Mouse (Mus musculus): ENCODE measurements around the gene Mgrn1. TPM values are rescaled to one million over a fixed set of nuclear protein-coding genes. Genes with fewer than 3 reads are reported as not detected.

The Mgrn1 gene
- polyA plus RNA-seq, 2 experiments = 87.7 to 101 TPM

DNA sequence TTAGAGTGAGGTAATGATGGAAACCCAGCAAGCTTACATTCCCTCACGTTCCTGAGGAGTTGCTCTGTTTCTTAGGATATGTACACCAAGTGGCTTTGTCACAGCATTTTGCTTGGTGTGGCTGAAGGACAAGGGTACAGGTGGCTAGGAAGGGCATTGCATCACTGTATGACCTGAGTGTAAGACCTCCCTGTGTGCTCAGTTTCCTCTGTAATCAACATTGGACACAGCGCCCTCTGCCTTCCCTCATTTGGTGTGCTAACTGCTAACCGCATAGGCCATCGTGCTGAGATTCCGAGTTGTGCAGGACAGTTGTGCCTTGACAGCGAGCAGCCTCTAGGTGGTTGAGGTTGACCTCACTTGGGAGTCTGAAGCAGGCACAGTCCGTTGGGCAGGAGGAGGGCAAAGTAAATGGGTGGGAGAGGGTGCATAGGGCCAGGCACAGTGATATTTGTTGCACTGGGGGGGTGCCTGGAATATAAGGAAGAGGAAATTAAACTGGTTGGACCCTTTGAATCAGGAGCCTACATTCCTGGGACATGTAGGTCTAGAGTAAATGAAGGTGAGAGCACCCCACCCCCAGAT, 11.2 kb downstream of the Mgrn1 start:
- Histone ChIP-seq H3K27ac (replicated peaks; ENCODE audit: low read depth, low read length) (no peak overlapping the region), H3K4me3 (replicated peaks; ENCODE audit: low read length) (no peak overlapping the region), H3K4me2 (replicated peaks; ENCODE audit: low read depth, low read length, severe bottlenecking) (no peak overlapping the region), H3K4me1 (ENCODE audit: control insufficient read depth, insufficient read depth, low read length) (no peaks in the 10 kb centered on the region), H3K9me3 (ENCODE audit: control insufficient read depth, low read length) (no peaks in the 10 kb centered on the region), H3K36me3 (ENCODE audit: control insufficient read depth, insufficient read depth, low read length) (peaks cover 3% of the 10 kb centered on the region; the same call in 1 of the 2 replicates), H3K27me3 (ENCODE audit: control insufficient read depth, insufficient read depth, low read length) (no peaks in the 10 kb centered on the region), H3K9ac (ENCODE audit: low read depth, low read length, severe bottlenecking) (no peak overlapping the region)
- TF ChIP-seq POLR2A (IDR thresholded peaks at IDR 0.05; ENCODE audit: borderline replicate concordance, extremely low read depth, insufficient read depth, insufficient read length) = no peak
- no peak for ATAC-seq (ENCODE audit: low FRiP score, low read depth)
- WGBS = 67% methylated on average over 7 of the region's 7 CpGs
- DNase-seq (ENCODE audit: low spot score) = no peak

DNA sequence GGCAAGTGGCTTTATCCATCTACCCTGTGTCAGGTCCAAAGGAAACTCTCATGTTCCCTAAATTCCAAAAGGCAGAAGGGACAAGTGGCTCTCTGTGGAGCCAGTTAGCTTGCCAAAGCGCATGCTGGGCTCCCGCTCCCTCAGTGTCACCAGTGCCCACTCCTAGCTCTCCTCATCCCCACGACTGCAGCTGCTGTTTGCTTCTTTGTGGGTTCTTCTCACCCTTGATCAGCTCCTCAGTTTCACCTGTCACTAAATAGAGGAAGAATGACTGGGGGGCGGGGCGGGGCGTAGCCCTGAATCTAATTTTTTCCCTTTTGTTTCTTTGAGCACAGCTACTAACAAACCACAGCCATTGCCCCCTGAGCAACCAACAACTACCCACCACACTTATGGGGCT, 12.8 kb downstream of the Mgrn1 start:
- no peak overlapping the region for H3K4me2 ChIP-seq (replicated peaks; ENCODE audit: low read depth, low read length, severe bottlenecking)
- TF ChIP-seq POLR2A (IDR thresholded peaks at IDR 0.05; ENCODE audit: borderline replicate concordance, extremely low read depth, insufficient read depth, insufficient read length) = no peak

DNA sequence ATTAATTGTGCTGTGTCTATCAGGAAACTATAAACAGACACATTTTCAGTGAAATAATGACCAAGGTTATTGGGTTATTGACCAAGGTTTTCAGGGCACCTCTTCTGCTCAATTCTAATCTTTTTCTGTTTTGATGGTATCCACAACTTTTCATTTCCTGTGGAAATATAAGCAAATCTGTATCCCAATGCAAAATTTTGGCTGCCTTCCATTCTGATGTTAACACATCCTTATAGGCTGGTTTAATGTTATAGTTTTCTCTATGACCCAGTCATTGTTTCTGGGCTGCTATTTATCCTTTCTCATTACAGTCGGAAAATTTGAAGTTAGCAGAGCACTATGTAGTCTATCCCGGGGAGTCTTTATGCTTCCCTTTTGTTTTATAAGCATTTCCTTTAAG, 13.7 kb downstream of the Mgrn1 start:
- Histone ChIP-seq H3K4me3 (replicated peaks; ENCODE audit: low read length) (no peak overlapping the region), H3K27me3 (ENCODE audit: control insufficient read depth, insufficient read depth, low read length) (no peaks in the 10 kb centered on the region), H3K36me3 (ENCODE audit: control insufficient read depth, insufficient read depth, low read length) (no peaks in the 10 kb centered on the region), H3K9ac (ENCODE audit: low read depth, low read length, severe bottlenecking) (no peak overlapping the region), H3K27ac (replicated peaks; ENCODE audit: low read depth, low read length) (no peak overlapping the region), H3K9me3 (ENCODE audit: control insufficient read depth, low read length) (no peaks in the 10 kb centered on the region), H3K4me1 (ENCODE audit: control insufficient read depth, insufficient read depth, low read length) (no peaks in the 10 kb centered on the region), H3K4me2 (replicated peaks; ENCODE audit: low read depth, low read length, severe bottlenecking) (no peak overlapping the region)
- TF ChIP-seq POLR2A (IDR thresholded peaks at IDR 0.05; ENCODE audit: borderline replicate concordance, extremely low read depth, insufficient read depth, insufficient read length) = no peak
- ATAC-seq (ENCODE audit: low FRiP score, low read depth) (no peak), DNase-seq (ENCODE audit: low spot score) (no peak)
- 53% methylated on average over 2 of the region's 2 CpGs for WGBS

More for the DNA sequence above, 12.8 kb downstream of the Mgrn1 start:
- Histone ChIP-seq H3K9me3 (ENCODE audit: control insufficient read depth, low read length) (no peaks in the 10 kb centered on the region), H3K4me1 (ENCODE audit: control insufficient read depth, insufficient read depth, low read length) (no peaks in the 10 kb centered on the region), H3K4me3 (replicated peaks; ENCODE audit: low read length) (no peak overlapping the region), H3K9ac (ENCODE audit: low read depth, low read length, severe bottlenecking) (no peak overlapping the region), H3K36me3 (ENCODE audit: control insufficient read depth, insufficient read depth, low read length) (no peaks in the 10 kb centered on the region), H3K27me3 (ENCODE audit: control insufficient read depth, insufficient read depth, low read length) (no peaks in the 10 kb centered on the region), H3K27ac (replicated peaks; ENCODE audit: low read depth, low read length) (no peak overlapping the region)
- ATAC-seq (ENCODE audit: low FRiP score, low read depth) = no peak
- 92% methylated on average over 6 of the region's 6 CpGs for WGBS
- DNase-seq (ENCODE audit: low spot score) = no peak

DNA sequence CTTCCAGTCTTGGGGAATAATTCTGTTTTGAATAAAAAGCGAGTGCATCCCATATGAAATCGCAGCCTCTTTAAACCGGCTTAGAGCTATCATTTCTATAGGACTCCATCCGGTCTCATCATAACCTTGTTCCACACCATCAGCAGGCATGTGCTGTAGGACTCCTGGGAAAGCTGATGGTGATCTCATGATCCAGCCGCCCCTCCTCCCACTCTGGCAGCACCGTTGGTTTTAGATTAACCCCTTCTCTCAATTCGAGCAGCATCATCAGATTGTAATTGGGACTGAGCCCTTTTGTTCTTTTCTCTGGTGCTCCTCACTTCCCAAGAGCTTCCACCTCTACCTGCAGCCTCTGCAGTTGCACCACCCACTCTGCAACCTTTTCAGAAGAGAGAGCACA, 15.1 kb downstream of the Mgrn1 start:
- no peak overlapping the region for H3K4me2 ChIP-seq (replicated peaks; ENCODE audit: low read depth, low read length, severe bottlenecking)
- no peak overlapping the region for H3K9ac ChIP-seq (ENCODE audit: low read depth, low read length, severe bottlenecking)
- DNase-seq (ENCODE audit: low spot score) (no peak), ATAC-seq (ENCODE audit: low FRiP score, low read depth) (no peak)
- no peaks in the 10 kb centered on the region for H3K9me3 ChIP-seq (ENCODE audit: control insufficient read depth, low read length)
- H3K4me1 ChIP-seq (ENCODE audit: control insufficient read depth, insufficient read depth, low read length) = no peaks in the 10 kb centered on the region
- H3K4me3 ChIP-seq (replicated peaks; ENCODE audit: low read length) = no peak overlapping the region
- WGBS = 61% methylated on average over 7 of the region's 7 CpGs
- no peak overlapping the region for H3K27ac ChIP-seq (replicated peaks; ENCODE audit: low read depth, low read length)
- TF ChIP-seq POLR2A (IDR thresholded peaks at IDR 0.05; ENCODE audit: borderline replicate concordance, extremely low read depth, insufficient read depth, insufficient read length) = no peak
- no peaks in the 10 kb centered on the region for H3K27me3 ChIP-seq (ENCODE audit: control insufficient read depth, insufficient read depth, low read length)
- H3K36me3 ChIP-seq (ENCODE audit: control insufficient read depth, insufficient read depth, low read length) = no peaks in the 10 kb centered on the region

- H3K4me3 ChIP-seq (replicated peaks; ENCODE audit: low read length) = no peak overlapping the region
- DNase-seq (ENCODE audit: low spot score) = no peak
- ATAC-seq (ENCODE audit: low FRiP score, low read depth) = no peak
- 84% methylated on average over 2 of the region's 2 CpGs for WGBS
- H3K4me1 ChIP-seq (ENCODE audit: control insufficient read depth, insufficient read depth, low read length) = no peaks in the 10 kb centered on the region
- no peak for TF ChIP-seq POLR2A (IDR thresholded peaks at IDR 0.05; ENCODE audit: borderline replicate concordance, extremely low read depth, insufficient read depth, insufficient read length)
- no peaks in the 10 kb centered on the region for H3K27me3 ChIP-seq (ENCODE audit: control insufficient read depth, insufficient read depth, low read length)
- H3K4me2 ChIP-seq (replicated peaks; ENCODE audit: low read depth, low read length, severe bottlenecking) = no peak overlapping the region
- H3K36me3 ChIP-seq (ENCODE audit: control insufficient read depth, insufficient read depth, low read length) = no peaks in the 10 kb centered on the region
- no peaks in the 10 kb centered on the region for H3K9me3 ChIP-seq (ENCODE audit: control insufficient read depth, low read length)
- no peak overlapping the region for H3K27ac ChIP-seq (replicated peaks; ENCODE audit: low read depth, low read length)
- no peak overlapping the region for H3K9ac ChIP-seq (ENCODE audit: low read depth, low read length, severe bottlenecking)
Measured at GRCm38 (mm10) chr16:4902390-4902789, 16.3 kb downstream of the Mgrn1 start.

Data from limb, embryonic 14.5 days (tissue).